Mouse (Mus musculus) bone marrow macrophage, adult 2 months (primary cell): ENCODE data around the gene Castor2.

Source experiments
- CTCF ChIP-seq: IDR thresholded peaks from 2 replicates; pipeline ENCODE4 v1.5.1; 2012; ENCODE audit warnings: low read depth, mild to moderate bottlenecking, low read length, moderate library complexity
- POLR2A ChIP-seq: IDR thresholded peaks from 2 replicates; pipeline ENCODE4 v1.6.1; 2012; ENCODE audit warnings: mild to moderate bottlenecking, low read depth, low read length, borderline replicate concordance

DNA sequence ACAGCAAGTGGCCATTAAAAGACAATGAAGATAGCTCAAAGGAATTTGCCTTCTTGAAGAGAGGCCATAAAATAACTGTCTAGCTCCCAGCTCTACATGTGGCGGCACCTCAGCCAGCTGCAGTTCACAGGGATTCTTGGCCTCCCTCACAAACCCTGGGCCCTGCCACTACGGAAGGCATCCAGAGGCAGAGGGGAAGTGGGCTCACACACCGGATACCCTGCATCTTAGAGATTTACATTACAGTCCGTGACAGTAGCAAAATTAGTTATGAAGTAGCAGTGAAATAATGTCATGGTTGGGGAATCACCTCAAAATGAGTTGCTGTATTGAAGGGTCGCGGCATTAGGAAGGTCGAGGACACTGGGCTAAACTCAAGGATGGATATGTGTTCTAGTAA, 89.1 kb downstream of the Castor2 start:
- TF ChIP-seq CTCF: no peak
- TF ChIP-seq POLR2A: no peak
